Mouse (Mus musculus): ENCODE results near the gene Nsa2. TPM values are rescaled to one million over a fixed set of nuclear protein-coding genes. Genes with fewer than 3 reads are reported as not detected.
"Not testable (repeated sequence)": the region's sequence is repeated elsewhere in the genome, so short reads cannot be mapped to it uniquely, and the experiment has no call there.

Nsa2 gene
- total RNA-seq (2017) = 187 and 231 TPM in 2 replicates

DNA sequence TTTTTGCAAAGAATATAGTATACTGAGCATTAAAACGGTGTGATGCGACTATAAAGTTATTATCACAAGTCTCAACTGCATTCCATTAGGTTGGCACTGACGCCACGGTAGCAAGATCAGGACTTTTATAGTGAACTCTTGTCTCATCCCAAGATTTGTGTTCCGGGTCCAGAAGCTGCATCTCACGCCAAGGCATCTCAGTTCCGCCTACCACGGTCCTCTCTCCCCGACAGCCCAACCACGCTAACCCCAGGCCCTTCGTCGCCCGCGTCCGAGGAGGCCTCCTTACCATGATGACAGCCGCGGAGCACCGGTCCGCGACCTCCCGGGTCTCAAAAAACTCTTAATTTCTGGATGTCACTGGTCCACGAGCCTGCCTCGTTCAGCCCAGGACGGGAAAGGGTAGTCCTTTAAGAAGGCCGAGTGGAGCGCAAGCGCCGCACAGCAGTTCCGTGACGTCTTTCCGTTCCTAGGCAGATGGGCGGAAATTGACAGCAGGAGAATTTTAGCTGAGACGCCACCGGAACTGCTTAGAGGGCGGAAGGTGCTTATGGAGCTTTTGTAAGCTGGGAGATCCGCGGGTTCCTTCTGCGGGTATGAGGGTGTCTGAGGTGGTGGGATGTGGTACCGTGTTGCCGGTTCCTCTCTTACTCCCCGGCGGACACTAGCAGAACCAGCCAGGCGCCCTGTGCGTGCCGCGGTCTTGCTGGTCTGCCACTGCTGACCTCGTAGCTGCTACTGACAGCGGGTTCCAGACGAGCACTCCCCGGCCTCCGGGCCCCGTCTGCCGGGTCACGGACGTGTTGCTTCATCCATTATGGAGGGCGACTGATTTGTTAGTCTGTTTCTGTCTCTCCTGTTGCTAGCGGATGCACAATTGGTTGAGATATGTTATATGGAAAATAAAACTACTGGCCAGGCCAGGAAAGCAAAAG, at the start of gene Nsa2, which contains the start of gene Gfm2:
TSS of gene Nsa2 (minus strand) at position 472 of the 935 bp plus-strand sequence.
TSS of gene Gfm2 (plus strand) at position 472 of the 935 bp plus-strand sequence.
- peak; percentile 98 for ATAC-seq (ENCODE audit: extremely low read depth, insufficient number of reproducible peaks, low FRiP score, poor library complexity, severe bottlenecking)

DNA sequence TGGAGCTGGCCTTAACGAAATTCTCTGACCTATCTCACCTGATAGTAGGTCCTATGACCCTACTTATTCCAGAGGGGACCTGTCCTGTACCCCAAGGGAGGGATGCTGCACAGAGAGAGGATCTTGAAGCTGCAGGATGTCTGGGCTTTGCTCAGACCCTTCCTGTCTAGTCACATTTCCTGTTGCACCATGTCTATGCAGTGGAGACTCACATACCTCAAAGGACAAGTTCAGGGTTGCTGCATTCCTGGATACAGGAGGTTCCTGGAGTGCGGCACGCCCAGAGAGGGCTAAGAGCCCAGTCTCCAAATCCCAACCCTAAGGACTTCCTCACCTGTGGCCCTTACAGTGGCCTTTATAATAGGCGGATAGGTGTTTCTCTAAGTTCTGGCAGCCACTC, 48.6 kb upstream of the Nsa2 start:
- no peak for ATAC-seq (ENCODE audit: extremely low read depth, insufficient number of reproducible peaks, low FRiP score, poor library complexity, severe bottlenecking)

- no peak for ATAC-seq (ENCODE audit: extremely low read depth, insufficient number of reproducible peaks, low FRiP score, poor library complexity, severe bottlenecking)
These were observed 46.9 kb upstream of the Nsa2 start for GRCm38 (mm10) chr13:97184656-97185055.

DNA sequence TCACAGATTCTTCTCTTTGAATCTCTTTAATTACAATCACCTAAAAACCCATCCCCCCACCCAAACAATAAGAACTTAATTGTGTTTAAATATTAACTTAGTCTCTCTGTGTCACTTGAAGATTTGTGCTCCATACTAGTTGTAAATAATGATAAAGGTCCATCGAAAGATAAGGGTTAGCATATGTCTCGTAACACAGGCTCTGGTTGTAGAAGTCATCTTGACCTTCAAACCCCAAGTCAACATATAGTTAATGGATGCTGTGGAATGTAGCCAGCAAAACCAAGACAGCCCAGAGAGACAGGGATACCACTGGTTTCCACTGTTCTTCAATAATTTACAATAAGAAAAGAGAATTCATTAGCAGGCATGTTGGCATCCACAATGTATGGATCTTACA, 46.4 kb upstream of the Nsa2 start:
- no peak for ATAC-seq (ENCODE audit: extremely low read depth, insufficient number of reproducible peaks, low FRiP score, poor library complexity, severe bottlenecking)

DNA sequence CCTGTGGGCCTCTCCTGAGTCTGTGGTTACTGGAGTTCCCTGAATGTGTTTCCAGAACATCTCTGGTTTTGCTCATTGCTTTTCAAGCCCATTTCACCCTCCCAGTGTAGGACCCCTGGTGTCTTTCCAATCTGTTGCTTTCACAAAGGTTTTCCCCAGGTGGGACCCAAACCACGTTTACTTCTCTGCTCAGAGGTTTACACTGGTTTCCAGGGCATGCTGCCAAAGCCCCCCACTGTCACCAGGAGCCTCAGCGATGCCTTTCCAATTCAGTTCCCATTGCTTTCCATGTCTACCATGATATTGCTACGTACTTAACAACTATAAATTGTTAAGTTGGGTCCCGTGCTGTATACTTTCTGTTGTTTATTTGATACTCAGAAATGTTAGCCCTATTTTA, 45.1 kb upstream of the Nsa2 start:
- no peak for ATAC-seq (ENCODE audit: extremely low read depth, insufficient number of reproducible peaks, low FRiP score, poor library complexity, severe bottlenecking)

DNA sequence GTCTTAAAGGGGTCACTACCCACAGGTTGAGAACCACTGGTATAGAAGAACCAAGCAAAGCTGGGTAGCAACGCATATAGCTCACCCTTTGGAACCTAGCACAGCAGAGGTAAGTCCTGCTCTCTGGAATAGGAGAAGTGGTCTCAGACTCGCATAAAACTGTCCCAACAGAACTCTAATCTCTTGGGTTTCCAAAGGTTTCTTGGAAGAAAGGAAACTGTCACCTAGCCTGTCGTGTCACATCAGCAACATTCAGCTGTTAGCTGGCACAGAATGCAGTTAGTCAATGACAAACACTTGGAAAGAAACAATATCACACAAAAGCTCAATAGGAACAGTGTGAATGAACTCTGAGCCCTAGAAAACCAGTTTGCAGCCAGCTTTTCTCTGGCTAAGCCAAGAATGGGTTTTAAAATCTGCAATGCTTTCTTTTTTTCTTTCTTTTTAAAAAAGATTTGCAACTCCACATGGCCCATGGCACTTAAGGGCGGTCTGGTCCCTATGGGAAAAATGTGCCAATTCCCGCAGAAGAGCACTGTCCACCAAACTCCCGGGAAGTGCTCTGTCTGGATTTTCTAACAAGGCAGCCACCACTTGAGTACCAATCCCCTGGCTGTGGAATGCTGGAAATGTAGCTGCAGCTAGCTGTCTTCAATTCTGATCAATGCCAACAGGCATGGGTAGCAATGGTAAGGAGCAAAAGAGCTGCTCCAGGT, 42.5 kb upstream of the Nsa2 start:
- ATAC-seq (ENCODE audit: extremely low read depth, insufficient number of reproducible peaks, low FRiP score, poor library complexity, severe bottlenecking) = no peak

- no peak for ATAC-seq (ENCODE audit: extremely low read depth, insufficient number of reproducible peaks, low FRiP score, poor library complexity, severe bottlenecking)
These were observed 41.2 kb upstream of the Nsa2 start for GRCm38 (mm10) chr13:97178943-97179342.

GRCm38 (mm10) chr13:97176731-97177130, 39.0 kb upstream of the Nsa2 start:
- ATAC-seq (ENCODE audit: extremely low read depth, insufficient number of reproducible peaks, low FRiP score, poor library complexity, severe bottlenecking) = no peak

DNA sequence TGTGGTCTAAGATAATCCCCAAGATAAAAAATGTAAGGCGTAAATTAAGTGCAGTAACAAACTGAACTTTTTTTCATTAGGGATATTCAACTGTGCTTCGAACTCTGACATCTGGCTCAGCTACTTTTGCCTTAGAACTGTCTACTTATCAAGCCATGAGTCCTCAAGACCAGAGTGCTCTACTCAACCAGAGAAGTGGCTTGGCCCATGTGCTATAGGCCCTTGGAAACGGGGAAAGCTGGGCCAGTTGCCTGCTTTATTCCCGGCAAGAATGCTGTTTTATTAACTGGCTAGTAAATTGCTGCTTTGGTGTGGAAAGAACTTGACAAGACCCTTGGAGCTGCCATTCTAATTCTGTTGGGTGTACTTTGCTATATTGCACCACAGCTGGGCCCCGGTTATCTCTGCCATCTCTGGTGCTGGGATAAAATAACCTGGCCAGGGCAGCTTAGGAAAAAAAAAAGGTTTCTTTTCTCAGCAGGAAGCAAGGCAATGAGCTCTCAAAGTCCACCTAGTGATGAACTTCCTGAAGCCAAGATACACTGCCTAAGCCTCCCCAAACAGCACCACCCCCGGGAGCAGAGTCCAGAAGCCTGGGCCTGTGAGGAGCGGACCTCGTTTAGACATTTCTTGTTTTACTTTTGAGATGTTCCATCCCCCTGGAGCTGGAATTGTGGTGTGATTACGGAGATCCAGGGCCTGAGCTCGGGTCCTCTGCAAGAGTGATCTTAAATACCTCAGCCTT, 38.0 kb upstream of the Nsa2 start:
- ATAC-seq (ENCODE audit: extremely low read depth, insufficient number of reproducible peaks, low FRiP score, poor library complexity, severe bottlenecking) = no peak

GRCm38 (mm10) chr13:97145834-97146233, 8.1 kb upstream of the Nsa2 start:
- ATAC-seq (ENCODE audit: extremely low read depth, insufficient number of reproducible peaks, low FRiP score, poor library complexity, severe bottlenecking) = peak; percentile 86

- no peak for ATAC-seq (ENCODE audit: extremely low read depth, insufficient number of reproducible peaks, low FRiP score, poor library complexity, severe bottlenecking)
These were observed 4.6 kb upstream of the Nsa2 start for GRCm38 (mm10) chr13:97142321-97142720.

GRCm38 (mm10) chr13:97138404-97138931, 731 bp upstream of the Nsa2 start:
- not testable (repeated sequence) for ATAC-seq (ENCODE audit: extremely low read depth, insufficient number of reproducible peaks, low FRiP score, poor library complexity, severe bottlenecking)

- ATAC-seq (ENCODE audit: extremely low read depth, insufficient number of reproducible peaks, low FRiP score, poor library complexity, severe bottlenecking) = not testable (repeated sequence)
These were observed 7.3 kb downstream of the Nsa2 start for GRCm38 (mm10) chr13:97130413-97130812.

DNA sequence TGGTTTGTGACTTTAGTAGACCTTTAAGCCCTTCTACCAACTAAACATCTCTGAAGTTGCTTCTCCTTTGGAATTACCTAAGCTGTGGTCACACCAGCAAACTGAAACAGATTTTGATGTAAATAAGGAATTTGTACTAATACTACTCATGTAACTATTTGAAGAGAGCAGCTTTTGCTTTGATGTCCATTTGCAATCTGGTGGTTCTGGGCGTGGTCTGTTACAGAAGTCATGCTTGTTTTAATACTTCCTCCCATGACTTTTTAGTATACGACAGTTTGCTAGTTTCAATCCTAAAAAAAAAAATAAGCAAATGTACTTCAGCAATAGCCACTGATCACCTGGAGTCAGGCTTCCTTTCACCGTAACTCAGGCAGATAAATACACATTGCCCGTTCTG, 8.1 kb downstream of the Nsa2 start:
- ATAC-seq (ENCODE audit: extremely low read depth, insufficient number of reproducible peaks, low FRiP score, poor library complexity, severe bottlenecking) = not testable (repeated sequence)

- no peak for ATAC-seq (ENCODE audit: extremely low read depth, insufficient number of reproducible peaks, low FRiP score, poor library complexity, severe bottlenecking)
These were observed 16.4 kb downstream of the Nsa2 start for GRCm38 (mm10) chr13:97121341-97121740.

DNA sequence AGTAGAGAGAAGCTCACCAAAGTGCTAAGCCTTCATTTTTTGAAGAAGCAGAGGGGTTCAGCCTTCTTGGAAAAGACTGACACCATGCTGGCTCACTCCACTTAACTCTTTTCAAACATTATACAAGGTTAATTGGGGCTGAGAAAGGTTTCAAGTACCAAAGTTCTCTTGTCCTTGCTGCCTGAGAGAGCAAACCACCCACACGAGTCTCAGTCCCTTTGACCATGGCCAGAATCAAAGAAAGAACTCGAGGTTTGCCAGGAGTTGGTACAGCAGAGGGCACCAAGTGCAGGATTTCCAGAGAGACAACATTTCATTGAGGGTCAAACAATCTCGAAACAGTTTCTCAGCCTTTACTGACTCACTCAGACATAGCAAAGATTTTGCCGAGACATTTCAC, 28.7 kb downstream of the Nsa2 start:
- no peak for ATAC-seq (ENCODE audit: extremely low read depth, insufficient number of reproducible peaks, low FRiP score, poor library complexity, severe bottlenecking)

DNA sequence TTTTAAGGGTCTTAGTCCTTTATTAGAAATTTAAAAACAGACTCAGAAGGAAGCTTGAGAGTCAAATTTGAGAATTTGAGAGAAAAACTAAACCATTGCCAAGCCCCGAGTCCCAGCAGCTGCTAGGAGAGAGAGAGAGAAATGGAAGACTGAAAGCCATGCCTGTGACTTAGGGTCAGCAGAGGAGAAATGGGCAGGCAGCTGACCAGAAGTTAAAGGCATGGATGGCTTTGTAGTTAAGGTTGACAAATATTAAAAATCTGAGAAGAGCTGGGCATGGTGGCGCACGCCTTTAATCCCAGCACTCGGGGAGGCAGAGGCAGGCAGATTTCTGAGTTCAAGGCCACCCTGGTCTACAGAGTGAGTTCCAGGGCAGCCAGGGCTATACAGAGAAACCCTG, 30.0 kb downstream of the Nsa2 start:
- ATAC-seq (ENCODE audit: extremely low read depth, insufficient number of reproducible peaks, low FRiP score, poor library complexity, severe bottlenecking) = not testable (repeated sequence)

GRCm38 (mm10) chr13:97104996-97105395, 32.7 kb downstream of the Nsa2 start:
- ATAC-seq (ENCODE audit: extremely low read depth, insufficient number of reproducible peaks, low FRiP score, poor library complexity, severe bottlenecking) = no peak

DNA sequence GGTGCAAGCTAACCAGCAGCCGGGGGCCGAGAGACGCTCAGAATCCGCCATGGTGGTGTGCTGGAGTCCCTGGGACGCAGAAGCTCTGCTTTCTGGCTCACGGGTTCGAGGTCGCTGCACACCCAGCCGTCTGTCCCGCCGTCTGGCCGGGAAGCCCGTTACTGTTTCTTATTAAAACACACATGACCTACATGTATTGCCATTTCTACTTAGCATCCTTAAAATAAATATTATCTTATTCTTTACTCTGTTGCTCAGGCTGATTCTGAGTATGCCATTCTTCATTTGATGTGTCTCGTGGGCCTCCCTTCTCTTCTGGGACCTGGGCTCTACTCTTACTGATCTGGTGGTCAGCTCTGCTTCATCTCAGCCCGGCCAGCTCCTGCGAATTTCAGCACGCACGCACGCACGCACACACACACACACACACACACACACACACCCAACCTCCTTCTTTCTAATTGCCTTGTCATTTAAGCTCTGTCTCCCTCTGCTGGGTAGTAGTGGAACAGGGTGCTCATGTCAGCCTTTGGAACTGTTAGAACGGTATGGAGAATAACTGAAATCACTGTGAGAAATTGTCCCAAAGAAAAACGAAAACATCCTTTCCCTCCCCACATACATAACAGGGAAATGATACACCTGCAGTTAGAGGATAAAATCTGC, 38.4 kb downstream of the Nsa2 start, which contains the start of gene Gm6169:
TSS of gene Gm6169 (minus strand) at position 51 of the 666 bp plus-strand sequence.
- ATAC-seq (ENCODE audit: extremely low read depth, insufficient number of reproducible peaks, low FRiP score, poor library complexity, severe bottlenecking) = no peak

Data from neutrophil, adult 5-6 weeks (primary cell).